Mouse (Mus musculus): ENCODE data around the gene Rab22a. TPM values are rescaled to one million over a fixed set of nuclear protein-coding genes. Genes with fewer than 3 reads are reported as not detected.
A peak's percentile ranks its signal among the peaks of the same experiment; 100 is the strongest.
"Not testable (repeated sequence)": the region's sequence is repeated elsewhere in the genome, so short reads cannot be mapped to it uniquely, and the experiment has no call there.

Gene Rab22a
- total and polyA plus RNA-seq, 2 experiments from 2014 or later: 25.2 to 31.4 TPM

DNA sequence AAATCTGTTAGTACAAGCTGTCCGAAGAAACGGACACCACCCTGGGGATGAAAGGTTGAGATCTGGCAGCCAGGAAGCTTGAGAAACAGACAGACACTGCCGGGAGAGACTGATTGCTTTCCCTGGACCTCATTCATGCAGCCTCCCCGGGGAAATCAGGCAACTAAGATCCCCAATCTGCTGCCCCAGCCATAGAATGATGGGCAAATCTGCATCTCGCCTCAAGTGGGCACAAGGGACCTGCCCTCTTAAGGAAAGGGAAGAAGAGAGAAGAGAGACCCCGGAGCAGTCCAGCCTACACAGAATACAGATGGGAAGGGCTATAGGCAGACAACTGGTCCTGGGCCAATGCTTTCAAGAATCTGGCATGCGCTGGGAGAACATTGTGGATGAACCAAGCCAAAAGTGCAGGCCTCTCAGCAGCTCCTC is 37.4 kb upstream of the Rab22a start:
- Histone ChIP-seq H3K9ac (replicated peaks; ENCODE audit: low read depth, low read length) (no peak overlapping the region), H3K4me3 (ENCODE audit: low read depth, low read length) (no peak overlapping the region), H3K27me3 (ENCODE audit: control insufficient read depth, insufficient read depth, low read length) (no peaks in the 10 kb centered on the region), H3K9me3 (replicated peaks; ENCODE audit: control insufficient read depth, low read length) (no peaks in the 10 kb centered on the region), H3K36me3 (replicated peaks; ENCODE audit: control insufficient read depth, insufficient read depth, low read length) (no peaks in the 10 kb centered on the region), H3K4me1 (ENCODE audit: control insufficient read depth, insufficient read depth) (no peaks in the 10 kb centered on the region), H3K4me2 (ENCODE audit: low read depth, low read length) (no peak overlapping the region), H3K27ac (ENCODE audit: low read depth) (no peak overlapping the region)
- DNase-seq (ENCODE audit: low spot score) (peak; percentile 9), ATAC-seq (ENCODE audit: insufficient read depth, low read depth) (no peak; the same call in 1 of the 2 replicates)
- 49% methylated on average over 7 of the region's 7 CpGs for WGBS
- TF ChIP-seq EP300 (IDR thresholded peaks at IDR 0.05; ENCODE audit: low read depth) (no peak), CTCF (IDR thresholded peaks at IDR 0.05; ENCODE audit: low read depth) (no peak)

DNA sequence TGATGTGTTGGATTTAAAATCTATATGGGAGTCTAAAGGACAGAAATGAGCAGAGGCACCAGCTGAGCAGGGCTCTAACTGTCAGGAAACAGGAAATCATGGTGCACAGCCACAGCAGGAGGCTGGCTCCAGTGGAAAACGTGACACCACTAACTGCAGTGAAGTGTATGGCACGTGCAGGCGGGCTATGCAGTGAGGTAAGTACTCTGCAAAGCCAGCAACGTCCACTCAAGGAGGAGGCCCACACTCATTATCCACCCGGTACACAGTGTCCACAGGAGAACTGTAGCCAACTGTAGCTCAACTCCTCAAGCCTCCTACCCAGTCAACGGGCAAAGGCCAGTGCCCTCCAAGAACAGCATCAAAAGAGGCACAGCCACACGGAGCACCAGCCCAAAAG is 34.9 kb upstream of the Rab22a start:
- Histone ChIP-seq H3K27ac (ENCODE audit: low read depth) (no peak overlapping the region), H3K4me2 (ENCODE audit: low read depth, low read length) (no peak overlapping the region), H3K4me1 (ENCODE audit: control insufficient read depth, insufficient read depth) (no peaks in the 10 kb centered on the region), H3K27me3 (ENCODE audit: control insufficient read depth, insufficient read depth, low read length) (no peaks in the 10 kb centered on the region), H3K9ac (replicated peaks; ENCODE audit: low read depth, low read length) (no peak overlapping the region), H3K9me3 (replicated peaks; ENCODE audit: control insufficient read depth, low read length) (no peaks in the 10 kb centered on the region), H3K4me3 (ENCODE audit: low read depth, low read length) (no peak overlapping the region), H3K36me3 (replicated peaks; ENCODE audit: control insufficient read depth, insufficient read depth, low read length) (no peaks in the 10 kb centered on the region)
- DNase-seq (ENCODE audit: low spot score) (no peak), ATAC-seq (ENCODE audit: insufficient read depth, low read depth) (no peak)
- 64% methylated on average over 7 of the region's 7 CpGs for WGBS
- TF ChIP-seq CTCF (IDR thresholded peaks at IDR 0.05; ENCODE audit: low read depth): no peak
- no peak for TF ChIP-seq EP300 (IDR thresholded peaks at IDR 0.05; ENCODE audit: low read depth)

DNA sequence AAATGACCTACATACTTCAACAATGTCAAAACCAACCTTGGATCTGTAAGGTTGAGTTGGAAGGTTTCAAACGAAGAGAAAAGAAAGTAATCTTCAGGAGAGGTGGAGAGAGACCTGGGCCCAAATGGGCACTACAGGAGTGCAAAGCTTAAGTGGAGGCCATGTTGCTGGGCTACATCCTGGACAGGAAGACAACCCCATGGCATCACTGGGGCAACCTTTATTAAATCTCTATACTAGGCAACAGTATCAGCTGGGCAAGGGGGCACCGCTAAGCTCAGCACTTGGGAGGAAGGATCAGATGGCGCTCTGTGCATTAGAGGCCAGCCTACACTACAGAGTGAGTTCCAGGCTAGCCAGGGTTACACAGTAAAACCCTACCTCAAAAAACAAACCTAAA is 33.8 kb upstream of the Rab22a start:
- Histone ChIP-seq H3K27me3 (ENCODE audit: control insufficient read depth, insufficient read depth, low read length) (no peaks in the 10 kb centered on the region), H3K9ac (replicated peaks; ENCODE audit: low read depth, low read length) (no peak overlapping the region), H3K4me3 (ENCODE audit: low read depth, low read length) (no peak overlapping the region), H3K4me1 (ENCODE audit: control insufficient read depth, insufficient read depth) (no peaks in the 10 kb centered on the region), H3K9me3 (replicated peaks; ENCODE audit: control insufficient read depth, low read length) (no peaks in the 10 kb centered on the region), H3K27ac (ENCODE audit: low read depth) (no peak overlapping the region), H3K4me2 (ENCODE audit: low read depth, low read length) (no peak overlapping the region), H3K36me3 (replicated peaks; ENCODE audit: control insufficient read depth, insufficient read depth, low read length) (no peaks in the 10 kb centered on the region)
- TF ChIP-seq EP300 (IDR thresholded peaks at IDR 0.05; ENCODE audit: low read depth): no peak
- TF ChIP-seq CTCF (IDR thresholded peaks at IDR 0.05; ENCODE audit: low read depth): no peak
- no peak for ATAC-seq (ENCODE audit: insufficient read depth, low read depth)
- 89% methylated on average over 3 of the region's 3 CpGs for WGBS
- no peak for DNase-seq (ENCODE audit: low spot score)

GRCm38 (mm10) chr2:173634106-173634505 is 25.5 kb upstream of the Rab22a start:
- not testable (repeated sequence) for H3K9me3 ChIP-seq (replicated peaks; ENCODE audit: control insufficient read depth, low read length); H3K4me3 ChIP-seq (ENCODE audit: low read depth, low read length); H3K27me3 ChIP-seq (ENCODE audit: control insufficient read depth, insufficient read depth, low read length); H3K27ac ChIP-seq (ENCODE audit: low read depth); H3K4me1 ChIP-seq (ENCODE audit: control insufficient read depth, insufficient read depth); H3K9ac ChIP-seq (replicated peaks; ENCODE audit: low read depth, low read length); H3K36me3 ChIP-seq (replicated peaks; ENCODE audit: control insufficient read depth, insufficient read depth, low read length); DNase-seq (ENCODE audit: low spot score); H3K4me2 ChIP-seq (ENCODE audit: low read depth, low read length); ATAC-seq (ENCODE audit: insufficient read depth, low read depth)
- WGBS: 93% methylated on average over 15 of the region's 15 CpGs

DNA sequence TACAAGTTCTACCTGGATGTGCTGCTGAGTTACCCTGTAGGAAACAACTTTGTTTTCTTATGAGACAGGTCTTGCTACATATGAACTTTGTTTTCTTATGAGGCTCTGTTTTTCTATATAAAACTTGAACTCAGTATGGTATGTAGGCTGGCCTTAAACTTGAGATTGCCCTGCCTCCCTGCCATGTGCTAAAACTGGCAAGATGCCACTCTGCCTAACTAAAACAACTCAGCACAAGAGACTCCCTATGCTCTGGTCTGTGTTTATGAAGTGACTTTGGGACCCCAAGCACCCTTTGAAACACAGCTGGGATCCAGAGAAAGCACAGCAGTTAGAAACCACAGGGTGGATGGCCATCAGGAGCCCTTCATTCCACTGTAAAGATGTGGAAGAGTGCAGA is 18.2 kb upstream of the Rab22a start:
- H3K4me1 ChIP-seq (ENCODE audit: control insufficient read depth, insufficient read depth): peaks cover 5% of the 10 kb centered on the region; the same call in 1 of the 2 replicates
- no peak for ATAC-seq (ENCODE audit: insufficient read depth, low read depth)
- H3K4me2 ChIP-seq (ENCODE audit: low read depth, low read length): no peak overlapping the region
- no peaks in the 10 kb centered on the region for H3K9me3 ChIP-seq (replicated peaks; ENCODE audit: control insufficient read depth, low read length)
- DNase-seq (ENCODE audit: low spot score): peak; percentile 16
- TF ChIP-seq EP300 (IDR thresholded peaks at IDR 0.05; ENCODE audit: low read depth): no peak
- no peak for TF ChIP-seq CTCF (IDR thresholded peaks at IDR 0.05; ENCODE audit: low read depth)
- peak overlapping the region; percentile 15; the same call in 1 of the 2 replicates for H3K27ac ChIP-seq (ENCODE audit: low read depth)
- H3K9ac ChIP-seq (replicated peaks; ENCODE audit: low read depth, low read length): no peak overlapping the region; the same call in 1 of the 2 replicates
- no peak overlapping the region for H3K4me3 ChIP-seq (ENCODE audit: low read depth, low read length)
- 0 out of 2 replicates have a peak, but pooled peaks cover 6% of the 10 kb centered on the region for H3K36me3 ChIP-seq (replicated peaks; ENCODE audit: control insufficient read depth, insufficient read depth, low read length)
- no peaks in the 10 kb centered on the region for H3K27me3 ChIP-seq (ENCODE audit: control insufficient read depth, insufficient read depth, low read length)

DNA sequence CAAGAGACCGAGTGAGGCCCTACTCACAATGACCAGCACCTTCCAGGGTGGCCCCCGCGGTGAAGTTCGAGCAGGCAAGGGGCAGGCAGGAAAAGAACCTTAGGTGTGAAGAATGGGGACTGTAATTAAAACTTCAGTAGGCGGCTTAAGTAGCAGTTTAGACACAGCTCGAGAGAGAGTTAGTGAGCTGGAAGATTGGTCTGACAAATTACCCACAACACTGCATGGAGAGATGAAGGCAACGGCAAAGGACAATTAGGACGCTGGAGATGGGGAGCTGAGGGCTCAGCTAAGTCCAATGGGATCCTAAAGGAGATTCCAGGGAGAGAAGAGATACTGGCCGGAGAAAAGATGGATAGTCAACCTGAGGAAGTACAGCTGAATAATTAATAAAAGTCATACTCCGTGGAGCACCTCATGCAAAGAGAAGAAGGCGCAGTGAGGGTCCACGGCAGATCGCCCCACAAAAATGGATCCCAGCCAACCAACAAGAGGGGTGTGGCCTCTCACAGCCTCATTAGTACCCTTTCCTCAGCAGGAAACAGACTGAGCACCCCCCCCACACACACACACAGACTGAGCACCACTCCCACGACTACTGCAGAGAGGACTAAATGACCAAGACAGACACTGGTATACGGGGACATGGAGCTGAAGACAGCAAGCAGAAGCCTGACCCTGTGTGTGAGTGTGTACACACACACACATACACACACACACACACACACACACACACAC is 17.1 kb upstream of the Rab22a start:
- Histone ChIP-seq H3K9ac (replicated peaks; ENCODE audit: low read depth, low read length) (no peak overlapping the region), H3K36me3 (replicated peaks; ENCODE audit: control insufficient read depth, insufficient read depth, low read length) (peaks cover 6% of the 10 kb centered on the region; the same call in 1 of the 2 replicates), H3K9me3 (replicated peaks; ENCODE audit: control insufficient read depth, low read length) (no peaks in the 10 kb centered on the region), H3K4me1 (ENCODE audit: control insufficient read depth, insufficient read depth) (peaks cover 5% of the 10 kb centered on the region; the same call in 1 of the 2 replicates), H3K4me2 (ENCODE audit: low read depth, low read length) (no peak overlapping the region), H3K27ac (ENCODE audit: low read depth) (no peak overlapping the region), H3K4me3 (ENCODE audit: low read depth, low read length) (no peak overlapping the region), H3K27me3 (ENCODE audit: control insufficient read depth, insufficient read depth, low read length) (no peaks in the 10 kb centered on the region)
- DNase-seq (ENCODE audit: low spot score) (no peak), ATAC-seq (ENCODE audit: insufficient read depth, low read depth) (no peak)
- 76% methylated on average over 15 of the region's 15 CpGs for WGBS
- TF ChIP-seq EP300 (IDR thresholded peaks at IDR 0.05; ENCODE audit: low read depth): no peak
- no peak for TF ChIP-seq CTCF (IDR thresholded peaks at IDR 0.05; ENCODE audit: low read depth)

Data from heart, postnatal 0 days (tissue).